ENCODE assay signal across 10 mouse cellular contexts in genomic region chr11:68674643-68675042, GRCm38 (mm10).
"Had no signal": no experiment of that assay in that cellular context is flagged by ENCODE, and none has a peak within 500 bp of the region (broad histone marks: within the 10 kb centered on the region; RNA-seq: fewer than 3 reads in every experiment).

No protein-coding gene starts in this region.

- H3K36me3 ChIP-seq: limb, embryonic 10.5 days; liver, embryonic 15.5 days; midbrain, embryonic 13.5 days; stomach, embryonic 15.5 days had no signal

- ATAC-seq: midbrain, embryonic 13.5 days had no signal

- H3K9ac ChIP-seq: liver, embryonic 15.5 days; midbrain, embryonic 13.5 days; stomach, embryonic 15.5 days had no signal

- H3K4me1 ChIP-seq: liver, embryonic 15.5 days; midbrain, embryonic 13.5 days; stomach, embryonic 15.5 days had no signal

- H3K4me3 ChIP-seq: left cerebral cortex, adult 2 months; limb, embryonic 10.5 days; liver, embryonic 15.5 days; midbrain, embryonic 13.5 days; stomach, embryonic 15.5 days had no signal

- H3K27ac ChIP-seq: left cerebral cortex, adult 2 months; limb, embryonic 10.5 days; liver, embryonic 15.5 days; midbrain, embryonic 13.5 days; stomach, embryonic 15.5 days had no signal

- H3K9me3 ChIP-seq: limb, embryonic 10.5 days; liver, embryonic 15.5 days; midbrain, embryonic 13.5 days; stomach, embryonic 15.5 days had no signal

- DNase-seq: kidney, postnatal 25 days; lung, adult 2 months; right cerebral cortex, postnatal 14 days; thymus, postnatal 4 days had no signal

- H3K27me3 ChIP-seq: liver, embryonic 15.5 days; midbrain, embryonic 13.5 days; stomach, embryonic 15.5 days had no signal

- H3K4me2 ChIP-seq: liver, embryonic 11.5 days; liver, embryonic 15.5 days; midbrain, embryonic 13.5 days; stomach, embryonic 15.5 days had no signal
